Mouse (Mus musculus): Measurements from ENCODE around the gene Tmem256. TPM values are rescaled to one million over a fixed set of nuclear protein-coding genes. Genes with fewer than 3 reads are reported as not detected.

Gene Tmem256
- polyA plus RNA-seq, 1 experiment from 2014 or later: 379 TPM

DNA sequence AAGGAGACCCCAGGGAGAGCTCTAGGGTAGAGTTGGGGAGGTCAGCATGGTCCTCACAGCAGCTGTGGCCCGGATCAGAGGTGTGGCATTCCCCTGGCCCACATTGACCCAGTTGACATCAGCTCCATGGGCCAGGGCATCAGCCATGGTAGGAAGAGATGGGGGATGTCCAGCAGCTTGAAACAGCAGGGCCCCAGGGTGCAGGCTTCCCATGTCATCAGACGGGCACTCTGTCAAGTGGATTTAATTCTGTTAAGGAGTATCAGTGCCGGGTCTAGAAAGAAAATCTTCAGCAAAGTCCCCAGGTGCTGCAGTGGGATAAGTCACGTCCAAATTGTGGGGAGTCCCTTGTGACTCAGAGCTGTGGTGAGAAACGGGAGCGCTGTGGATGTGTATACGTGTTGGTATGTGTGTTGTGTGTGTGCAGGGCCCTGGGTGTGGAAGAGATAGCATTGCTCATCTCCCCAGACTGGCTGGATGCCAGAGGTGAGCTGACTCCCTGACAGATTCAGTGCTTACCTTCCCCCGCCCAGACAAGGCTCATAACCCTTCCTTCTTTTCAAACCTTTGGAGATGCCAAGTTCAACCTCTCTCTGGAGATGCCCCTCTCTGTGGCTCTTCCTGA, 45.3 kb downstream of the Tmem256 start:
- no peak for ATAC-seq
- H3K36me3 ChIP-seq (ENCODE audit: control insufficient read depth, insufficient read depth, low read length): no peaks in the 10 kb centered on the region
- WGBS: 86% methylated on average over 8 of the region's 8 CpGs

DNA sequence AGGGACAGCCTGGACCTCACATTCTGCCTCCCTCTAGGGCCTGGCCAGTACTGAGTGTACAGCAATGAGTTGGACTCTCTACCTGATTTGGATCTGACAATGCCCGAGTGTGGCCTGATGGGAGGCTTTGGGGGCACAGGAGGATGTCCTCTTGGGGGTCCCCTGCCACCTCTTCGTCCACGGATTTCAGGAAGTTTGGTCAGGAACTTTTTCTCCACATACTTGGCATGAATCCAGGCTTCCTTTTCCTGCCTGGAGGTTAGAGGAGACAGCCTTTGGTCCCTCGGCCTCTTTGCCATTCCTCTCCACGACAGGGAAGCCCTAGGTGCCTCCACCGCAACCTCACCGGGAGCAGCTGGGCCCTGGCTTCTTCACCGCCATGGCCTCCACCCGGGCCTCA, 45.9 kb downstream of the Tmem256 start:
- H3K4me2 ChIP-seq (ENCODE audit: low read length): no peak overlapping the region
- H3K27me3 ChIP-seq (replicated peaks; ENCODE audit: control insufficient read depth, insufficient read depth, low read length): 0 out of 2 replicates have a peak, but pooled peaks cover 6% of the 10 kb centered on the region
- H3K9me3 ChIP-seq (ENCODE audit: control insufficient read depth, low read length): no peaks in the 10 kb centered on the region
- no peak for ATAC-seq
- no peak overlapping the region for H3K27ac ChIP-seq (ENCODE audit: low read depth, low read length)
- H3K4me1 ChIP-seq (ENCODE audit: control insufficient read depth, insufficient read depth, low read depth, low read length): peaks cover 3% of the 10 kb centered on the region; the same call in 1 of the 2 replicates
- WGBS: 85% methylated on average over 9 of the region's 9 CpGs
- H3K36me3 ChIP-seq (ENCODE audit: control insufficient read depth, insufficient read depth, low read length): no peaks in the 10 kb centered on the region
- H3K9ac ChIP-seq (ENCODE audit: low read depth, low read length): no peak overlapping the region
- H3K4me3 ChIP-seq (ENCODE audit: low read length): no peak overlapping the region

More for the DNA sequence above, 45.3 kb downstream of the Tmem256 start:
- H3K4me1 ChIP-seq (ENCODE audit: control insufficient read depth, insufficient read depth, low read depth, low read length): peaks cover 3% of the 10 kb centered on the region; the same call in 1 of the 2 replicates
- H3K27ac ChIP-seq (ENCODE audit: low read depth, low read length): no peak overlapping the region
- 0 out of 2 replicates have a peak, but pooled peaks cover 6% of the 10 kb centered on the region for H3K27me3 ChIP-seq (replicated peaks; ENCODE audit: control insufficient read depth, insufficient read depth, low read length)
- H3K9me3 ChIP-seq (ENCODE audit: control insufficient read depth, low read length): no peaks in the 10 kb centered on the region
- H3K9ac ChIP-seq (ENCODE audit: low read depth, low read length): no peak overlapping the region
- no peak overlapping the region for H3K4me2 ChIP-seq (ENCODE audit: low read length)
- no peak overlapping the region for H3K4me3 ChIP-seq (ENCODE audit: low read length)

DNA sequence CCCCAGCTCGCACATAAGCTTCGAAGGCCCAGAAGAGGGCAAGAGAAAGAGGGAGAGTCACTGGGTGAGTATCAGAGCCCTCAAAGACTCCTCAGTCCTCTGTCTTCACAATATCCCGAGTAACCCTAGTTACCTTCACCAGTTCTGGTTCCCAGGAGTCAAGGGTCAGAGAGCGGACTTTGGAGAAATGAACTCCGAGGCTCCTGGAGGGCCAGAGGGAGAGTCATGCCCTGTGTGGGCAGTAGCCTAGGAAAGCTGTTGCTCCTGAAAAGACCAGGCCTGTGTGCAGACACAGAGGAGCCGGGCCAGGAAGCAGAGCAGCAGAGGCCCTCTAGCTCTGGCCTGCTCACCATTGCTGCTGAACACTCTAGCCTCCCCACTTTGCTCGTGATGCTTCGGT, 46.3 kb downstream of the Tmem256 start:
- no peak overlapping the region for H3K9ac ChIP-seq (ENCODE audit: low read depth, low read length)
- H3K27ac ChIP-seq (ENCODE audit: low read depth, low read length): no peak overlapping the region
- H3K4me1 ChIP-seq (ENCODE audit: control insufficient read depth, insufficient read depth, low read depth, low read length): 0 out of 2 replicates have a peak, but pooled peaks cover 3% of the 10 kb centered on the region
- no peak for ATAC-seq
- H3K9me3 ChIP-seq (ENCODE audit: control insufficient read depth, low read length): no peaks in the 10 kb centered on the region
- H3K4me2 ChIP-seq (ENCODE audit: low read length): no peak overlapping the region
- H3K27me3 ChIP-seq (replicated peaks; ENCODE audit: control insufficient read depth, insufficient read depth, low read length): 0 out of 2 replicates have a peak, but pooled peaks cover 6% of the 10 kb centered on the region
- 76% methylated on average over 8 of the region's 8 CpGs for WGBS
- no peak overlapping the region for H3K4me3 ChIP-seq (ENCODE audit: low read length)
- H3K36me3 ChIP-seq (ENCODE audit: control insufficient read depth, insufficient read depth, low read length): no peaks in the 10 kb centered on the region

DNA sequence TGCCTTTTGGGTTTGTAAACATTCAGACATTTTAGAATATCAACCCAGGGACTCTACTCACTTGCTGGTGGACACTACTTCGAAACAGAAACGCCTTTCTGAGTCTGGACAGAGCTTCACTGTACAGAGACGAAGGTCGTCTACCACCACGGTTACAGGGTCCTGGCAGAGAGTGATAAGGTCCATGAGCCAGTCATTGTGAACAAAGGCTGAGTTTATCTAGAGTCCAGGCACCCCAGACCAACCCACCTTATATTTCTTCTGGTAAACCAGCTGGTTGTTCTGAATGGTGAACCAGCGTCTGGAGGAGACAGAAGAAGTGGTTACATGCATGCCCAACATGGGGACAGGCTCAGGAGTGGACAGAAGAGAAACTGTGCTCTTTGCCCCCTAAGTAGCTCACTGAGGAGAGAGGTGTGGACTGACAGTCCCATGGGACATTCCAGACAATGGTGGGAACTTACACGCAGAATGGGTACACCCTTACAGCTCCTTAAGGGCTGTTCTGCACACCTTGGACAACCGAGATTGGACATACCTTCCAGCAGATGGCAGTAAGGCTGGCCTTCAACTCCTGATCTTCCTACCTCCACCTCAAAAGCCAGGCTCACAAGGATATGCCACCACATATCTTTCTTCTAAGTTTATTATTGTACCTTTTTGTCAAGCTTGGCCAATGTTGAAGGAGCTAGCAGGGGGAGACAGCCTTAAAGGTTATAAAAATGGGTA, 48.8 kb downstream of the Tmem256 start:
- H3K9ac ChIP-seq (ENCODE audit: low read depth, low read length): no peak overlapping the region
- ATAC-seq: no peak
- H3K27me3 ChIP-seq (replicated peaks; ENCODE audit: control insufficient read depth, insufficient read depth, low read length): no peaks in the 10 kb centered on the region
- H3K4me1 ChIP-seq (ENCODE audit: control insufficient read depth, insufficient read depth, low read depth, low read length): no peaks in the 10 kb centered on the region
- H3K27ac ChIP-seq (ENCODE audit: low read depth, low read length): no peak overlapping the region
- WGBS: 82% methylated on average over 8 of the region's 8 CpGs
- no peak overlapping the region for H3K4me3 ChIP-seq (ENCODE audit: low read length)
- H3K4me2 ChIP-seq (ENCODE audit: low read length): no peak overlapping the region
- H3K36me3 ChIP-seq (ENCODE audit: control insufficient read depth, insufficient read depth, low read length): no peaks in the 10 kb centered on the region
- no peaks in the 10 kb centered on the region for H3K9me3 ChIP-seq (ENCODE audit: control insufficient read depth, low read length)

Small RNA genes within 50 kb of the gene (microRNA-seq; reads per million reads assigned to microRNA genes)
- gene Mir6924: not detected

Other genes with a start within 250 kb of the Tmem256 start
- gene Atp1b2, start 232.6 kb upstream of the Tmem256 start, polyA plus RNA-seq (2015; fragmentation: Nextera tagmentation; extraction: Ambion mirVana): 105 and 117 TPM in 2 replicates
- not detected in 2 replicates for gene Shbg, start 220.6 kb upstream of the Tmem256 start, polyA plus RNA-seq (2015; fragmentation: Nextera tagmentation; extraction: Ambion mirVana)
- gene Sat2, start 216.5 kb upstream of the Tmem256 start, polyA plus RNA-seq (2015; fragmentation: Nextera tagmentation; extraction: Ambion mirVana): 22.6 and 26.2 TPM in 2 replicates
- gene Fxr2, start 205.5 kb upstream of the Tmem256 start, polyA plus RNA-seq (2015; fragmentation: Nextera tagmentation; extraction: Ambion mirVana): 32.1 and 34.6 TPM in 2 replicates
- gene Sox15, start 183.2 kb upstream of the Tmem256 start, polyA plus RNA-seq (2015; fragmentation: Nextera tagmentation; extraction: Ambion mirVana): not detected in 2 replicates
- 104 and 112 TPM in 2 replicates for gene Mpdu1, start 175.9 kb upstream of the Tmem256 start, polyA plus RNA-seq (2015; fragmentation: Nextera tagmentation; extraction: Ambion mirVana)
- gene Cd68, start 172.4 kb upstream of the Tmem256 start, polyA plus RNA-seq (2015; fragmentation: Nextera tagmentation; extraction: Ambion mirVana): 10.2 and 11.5 TPM in 2 replicates
- 382 and 471 TPM in 2 replicates for gene Eif4a1, start 166.1 kb upstream of the Tmem256 start, polyA plus RNA-seq (2015; fragmentation: Nextera tagmentation; extraction: Ambion mirVana)
- gene Senp3, start 156.4 kb upstream of the Tmem256 start, polyA plus RNA-seq (2015; fragmentation: Nextera tagmentation; extraction: Ambion mirVana): 89.8 and 104 TPM in 2 replicates
- gene Tnfsf13, start 152.7 kb upstream of the Tmem256 start, polyA plus RNA-seq (2015; fragmentation: Nextera tagmentation; extraction: Ambion mirVana): 0.53 and 0.77 TPM in 2 replicates
- 4.4 and 5.6 TPM in 2 replicates for gene Tnfsf12, start 142.7 kb upstream of the Tmem256 start, polyA plus RNA-seq (2015; fragmentation: Nextera tagmentation; extraction: Ambion mirVana)
- 1.6 and 2.0 TPM in 2 replicates for gene Tnfsfm13, start 142.4 kb upstream of the Tmem256 start, polyA plus RNA-seq (2015; fragmentation: Nextera tagmentation; extraction: Ambion mirVana)
- gene Polr2a, start 79.9 kb upstream of the Tmem256 start, polyA plus RNA-seq (2015; fragmentation: Nextera tagmentation; extraction: Ambion mirVana): 12.1 and 14.9 TPM in 2 replicates
- 0.41 and 0.87 TPM in 2 replicates for gene Slc35g3, start 76.5 kb upstream of the Tmem256 start, polyA plus RNA-seq (2015; fragmentation: Nextera tagmentation; extraction: Ambion mirVana)
- 5.8 and 6.2 TPM in 2 replicates for gene Zbtb4, start 72.6 kb upstream of the Tmem256 start, polyA plus RNA-seq (2015; fragmentation: Nextera tagmentation; extraction: Ambion mirVana)
- gene Chrnb1, start 42.6 kb upstream of the Tmem256 start, polyA plus RNA-seq (2015; fragmentation: Nextera tagmentation; extraction: Ambion mirVana): 1.4 and 2.9 TPM in 2 replicates
- 6.7 and 7.2 TPM in 2 replicates for gene Fgf11, start 36.7 kb upstream of the Tmem256 start, polyA plus RNA-seq (2015; fragmentation: Nextera tagmentation; extraction: Ambion mirVana)
- gene Tmem102, start 32.9 kb upstream of the Tmem256 start, polyA plus RNA-seq (2015; fragmentation: Nextera tagmentation; extraction: Ambion mirVana): 1.3 and 1.6 TPM in 2 replicates
- gene Gm39566, start 23.2 kb upstream of the Tmem256 start, polyA plus RNA-seq (2015; fragmentation: Nextera tagmentation; extraction: Ambion mirVana): not detected in 2 replicates
- not detected in 2 replicates for gene Spem2, start 20.0 kb upstream of the Tmem256 start, polyA plus RNA-seq (2015; fragmentation: Nextera tagmentation; extraction: Ambion mirVana)
- 0.35 and 0.45 TPM in 2 replicates for gene Spem1, start 16.3 kb upstream of the Tmem256 start, polyA plus RNA-seq (2015; fragmentation: Nextera tagmentation; extraction: Ambion mirVana)
- gene Nlgn2, start 730 bp upstream of the Tmem256 start, polyA plus RNA-seq (2015; fragmentation: Nextera tagmentation; extraction: Ambion mirVana): 19.1 and 22.4 TPM in 2 replicates
- 37.3 and 48.6 TPM in 2 replicates for gene Plscr3, start 7.9 kb downstream of the Tmem256 start, polyA plus RNA-seq (2015; fragmentation: Nextera tagmentation; extraction: Ambion mirVana)
- 0.10 and 0.13 TPM in 2 replicates for gene Tnk1, start 20.2 kb downstream of the Tmem256 start, polyA plus RNA-seq (2015; fragmentation: Nextera tagmentation; extraction: Ambion mirVana)
- gene Tmem95, start 39.5 kb downstream of the Tmem256 start, polyA plus RNA-seq (2015; fragmentation: Nextera tagmentation; extraction: Ambion mirVana): not detected in 2 replicates
- 2.2 and 3.2 TPM in 2 replicates for gene Kctd11, start 42.9 kb downstream of the Tmem256 start, polyA plus RNA-seq (2015; fragmentation: Nextera tagmentation; extraction: Ambion mirVana)
- 0.13 and 0.25 TPM in 2 replicates for gene Acap1, start 57.0 kb downstream of the Tmem256 start, polyA plus RNA-seq (2015; fragmentation: Nextera tagmentation; extraction: Ambion mirVana)
- 5.5 and 6.3 TPM in 2 replicates for gene 2810408A11Rik, start 62.5 kb downstream of the Tmem256 start, polyA plus RNA-seq (2015; fragmentation: Nextera tagmentation; extraction: Ambion mirVana)
- 17.8 and 19.0 TPM in 2 replicates for gene Neurl4, start 62.6 kb downstream of the Tmem256 start, polyA plus RNA-seq (2015; fragmentation: Nextera tagmentation; extraction: Ambion mirVana)
- 55.2 and 65.7 TPM in 2 replicates for gene Gps2, start 75.4 kb downstream of the Tmem256 start, polyA plus RNA-seq (2015; fragmentation: Nextera tagmentation; extraction: Ambion mirVana)
- 1,120 and 1,123 TPM in 2 replicates for gene Eif5a, start 83.4 kb downstream of the Tmem256 start, polyA plus RNA-seq (2015; fragmentation: Nextera tagmentation; extraction: Ambion mirVana)
- 5.7 and 6.2 TPM in 2 replicates for gene Ybx2, start 97.3 kb downstream of the Tmem256 start, polyA plus RNA-seq (2015; fragmentation: Nextera tagmentation; extraction: Ambion mirVana)
- gene Slc2a4, start 109.7 kb downstream of the Tmem256 start, polyA plus RNA-seq (2015; fragmentation: Nextera tagmentation; extraction: Ambion mirVana): 4.7 and 5.8 TPM in 2 replicates
- gene Cldn7, start 126.3 kb downstream of the Tmem256 start, polyA plus RNA-seq (2015; fragmentation: Nextera tagmentation; extraction: Ambion mirVana): 0.17 and 0.33 TPM in 2 replicates
- gene Ctdnep1, start 142.6 kb downstream of the Tmem256 start, polyA plus RNA-seq (2015; fragmentation: Nextera tagmentation; extraction: Ambion mirVana): 26.9 and 27.4 TPM in 2 replicates
- gene Elp5, start 144.0 kb downstream of the Tmem256 start, polyA plus RNA-seq (2015; fragmentation: Nextera tagmentation; extraction: Ambion mirVana): 168 and 188 TPM in 2 replicates
- gene Gabarap, start 152.6 kb downstream of the Tmem256 start, polyA plus RNA-seq (2015; fragmentation: Nextera tagmentation; extraction: Ambion mirVana): 576 and 581 TPM in 2 replicates
- 54.2 and 55.4 TPM in 2 replicates for gene Phf23, start 157.3 kb downstream of the Tmem256 start, polyA plus RNA-seq (2015; fragmentation: Nextera tagmentation; extraction: Ambion mirVana)
- 21.0 and 25.4 TPM in 2 replicates for gene Dvl2, start 162.1 kb downstream of the Tmem256 start, polyA plus RNA-seq (2015; fragmentation: Nextera tagmentation; extraction: Ambion mirVana)
- gene Acadvl, start 176.9 kb downstream of the Tmem256 start, polyA plus RNA-seq (2015; fragmentation: Nextera tagmentation; extraction: Ambion mirVana): 66.6 and 69.1 TPM in 2 replicates
- 23.1 and 23.4 TPM in 2 replicates for gene Dlg4, start 178.4 kb downstream of the Tmem256 start, polyA plus RNA-seq (2015; fragmentation: Nextera tagmentation; extraction: Ambion mirVana)
- gene Asgr1, start 215.6 kb downstream of the Tmem256 start, polyA plus RNA-seq (2015; fragmentation: Nextera tagmentation; extraction: Ambion mirVana): 3.9 and 4.4 TPM in 2 replicates

Measured in hindbrain, embryonic 16.5 days (tissue).